Comparison of ENCODE assay signal across 8 mouse cellular contexts in genomic region chr11:98201791-98202640, GRCm38 (mm10). TPM values are rescaled to one million over a fixed set of nuclear protein-coding genes. Genes with fewer than 3 reads are reported as not detected.
DNase-seq lines count a peak whose midpoint lies in the region; ATAC-seq and TF ChIP-seq lines count a peak whose summit lies in the region.

No protein-coding gene starts in this region.

- peak; percentile 72 for DNase-seq in A20 (ENCODE audit: low read depth, low spot score)
- DNase-seq in G1E (ENCODE audit: low spot score) = no peak
- peak; percentile 54 for DNase-seq in embryo, embryonic 10.5 days (ENCODE audit: low spot score)
- peak; percentile 23 to 52 for DNase-seq in kidney, postnatal 25 days
- DNase-seq in lung, postnatal 10 days = peak; percentile 49
- DNase-seq in skeletal muscle tissue, adult 2 months (ENCODE audit: low read depth, low spot score) = peak; percentile 21

- peaks cover 8% of the 10 kb centered on the region for H3K36me3 ChIP-seq in G1E (replicated peaks)
- no peaks in the 10 kb centered on the region for H3K36me3 ChIP-seq in heart, embryonic 16.5 days (ENCODE audit: control insufficient read depth, insufficient read depth)

- peak overlapping the region; percentile 79 for H3K9ac ChIP-seq in heart, embryonic 16.5 days (ENCODE audit: low read length)

- peaks cover 20% of the 10 kb centered on the region for H3K4me1 ChIP-seq in G1E (ENCODE audit: insufficient read depth, low read depth, low read length)
- H3K4me1 ChIP-seq in heart, embryonic 16.5 days (ENCODE audit: control insufficient read depth, insufficient read depth, low read length) = peaks cover 10% of the 10 kb centered on the region

- no peak; the same call in 1 of the 2 replicates for ATAC-seq in G1E (ENCODE audit: extremely low read depth, insufficient number of reproducible peaks, low FRiP score, poor library complexity, severe bottlenecking)
- no peak for ATAC-seq in heart, embryonic 16.5 days (replicated peaks; ENCODE audit: extremely low read depth, insufficient read depth, low FRiP score)
- ATAC-seq in megakaryocyte-erythroid progenitor cell, adult 5-6 weeks (replicated peaks; ENCODE audit: low FRiP score, low TSS enrichment, poor library complexity, severe bottlenecking) = no peak

- H3K4me2 ChIP-seq in heart, embryonic 16.5 days (ENCODE audit: low read depth, low read length) = peak overlapping the region; percentile 64

- peak overlapping the region; percentile 89 for H3K4me3 ChIP-seq in G1E (ENCODE audit: low read depth, low read length)
- peak overlapping the region; percentile 99 for H3K4me3 ChIP-seq in heart, embryonic 16.5 days (ENCODE audit: low read length)

- no peaks in the 10 kb centered on the region for H3K9me3 ChIP-seq in G1E (replicated peaks)
- no peaks in the 10 kb centered on the region for H3K9me3 ChIP-seq in heart, embryonic 16.5 days (replicated peaks; ENCODE audit: control insufficient read depth, low read length)

- peak overlapping the region; percentile 86 for H3K27ac ChIP-seq in heart, embryonic 16.5 days (ENCODE audit: low read length)

- no peaks in the 10 kb centered on the region for H3K27me3 ChIP-seq in G1E (ENCODE audit: insufficient read depth, low read length)
- H3K27me3 ChIP-seq in heart, embryonic 16.5 days (ENCODE audit: control insufficient read depth, insufficient read depth, low read length) = no peaks in the 10 kb centered on the region

- TF ChIP-seq CTCF in G1E (IDR thresholded peaks at IDR 0.05; ENCODE audit: low read depth, low read length) = no peak

- 2% methylated on average over 27 of the region's 27 CpGs for WGBS in heart, embryonic 16.5 days

RNA-seq across cellular contexts. Expression of gene Cdk12, which starts 0.8 kb away (rescaled TPM):
- 84.8 and 93.7 TPM in 2 replicates for total RNA-seq in G1E (2014; fragmentation: Nextera tagmentation)
- 45.5 and 54.0 TPM in 2 replicates for total RNA-seq in G1E (2017)
- polyA plus RNA-seq in G1E (2012) = 17.4 and 20.4 TPM in 2 replicates
- polyA plus RNA-seq in heart, embryonic 16.5 days (2015; fragmentation: Nextera tagmentation; extraction: Ambion mirVana) = 6.2 and 6.4 TPM in 2 replicates
- total RNA-seq in megakaryocyte-erythroid progenitor cell, adult 5-6 weeks (2014; fragmentation: Nextera tagmentation) = 73.2 and 76.6 TPM in 2 replicates
- total RNA-seq in megakaryocyte-erythroid progenitor cell, adult 5-6 weeks (2017) = 56.8 and 65.8 TPM in 2 replicates

RNA-seq across cellular contexts. Expression of gene Med1, which starts 8.9 kb away (rescaled TPM):
- total RNA-seq in G1E (2014; fragmentation: Nextera tagmentation) (168 and 188 TPM in 2 replicates), G1E (2017) (38.9 and 44.2 TPM in 2 replicates)
- 16.6 and 18.0 TPM in 2 replicates for polyA plus RNA-seq in G1E (2012)
- polyA plus RNA-seq in heart, embryonic 16.5 days (2015; fragmentation: Nextera tagmentation; extraction: Ambion mirVana) = 45.7 and 49.2 TPM in 2 replicates
- 81.3 and 88.8 TPM in 2 replicates for total RNA-seq in megakaryocyte-erythroid progenitor cell, adult 5-6 weeks (2014; fragmentation: Nextera tagmentation)
- total RNA-seq in megakaryocyte-erythroid progenitor cell, adult 5-6 weeks (2017) = 52.9 and 57.0 TPM in 2 replicates

RNA-seq across cellular contexts. Expression of gene Fbxl20, which starts 51.8 kb away (rescaled TPM):
- total RNA-seq in G1E (2014; fragmentation: Nextera tagmentation) (43.7 and 55.3 TPM in 2 replicates), G1E (2017) (22.4 and 23.7 TPM in 2 replicates)
- 12.9 and 13.2 TPM in 2 replicates for polyA plus RNA-seq in G1E (2012)
- polyA plus RNA-seq in heart, embryonic 16.5 days (2015; fragmentation: Nextera tagmentation; extraction: Ambion mirVana) = 14.9 and 15.9 TPM in 2 replicates
- 14.3 and 15.9 TPM in 2 replicates for total RNA-seq in megakaryocyte-erythroid progenitor cell, adult 5-6 weeks (2014; fragmentation: Nextera tagmentation)
- 7.4 and 11.8 TPM in 2 replicates for total RNA-seq in megakaryocyte-erythroid progenitor cell, adult 5-6 weeks (2017)
